Mouse (Mus musculus): ENCODE data around the gene Hspb1.

- TF ChIP-seq CTCF (IDR thresholded peaks at IDR 0.05; ENCODE audit: low read depth, low read length) = no peak
- no peak for TF ChIP-seq TAL1 (conservative IDR thresholded peaks at IDR 0.05; ENCODE audit: low read depth, low read length)
- no peak for TF ChIP-seq POLR2AphosphoS5 (IDR thresholded peaks at IDR 0.05; ENCODE audit: insufficient replicate concordance, low read depth, low read length)
Measured at GRCm38 (mm10) chr5:135892589-135893351, 5.1 kb downstream of the Hspb1 start.

Data from G1E (cell line).